Mouse (Mus musculus) neural tube, embryonic 15.5 days (tissue): Measurements from ENCODE around the gene Olfr970. TPM values are rescaled to one million over a fixed set of nuclear protein-coding genes. Genes with fewer than 3 reads are reported as not detected.
"Not testable (repeated sequence)": the region's sequence is repeated elsewhere in the genome, so short reads cannot be mapped to it uniquely, and the experiment has no call there.

ENCODE experiments used
- ATAC-seq: fragments of 200-750 bp; cut with Nextera tagmentation; 2 replicates; pipeline ENCODE4 v1.8.0; 2017; ENCODE audit warnings: mild to moderate bottlenecking, moderate TSS enrichment, moderate library complexity; ENCODE audit not compliant: low FRiP score
- H3K27ac ChIP-seq: fragments of 300-500 bp; sonication (generic); replicated peaks from 2 replicates; pipeline ENCODE4 v1.5.1; 2015; ENCODE audit warnings: mild to moderate bottlenecking, inconsistent platforms
- H3K27me3 ChIP-seq: fragments of 300-500 bp; sonication (generic); replicated peaks from 2 replicates; pipeline ENCODE4 v1.6.1; 2015; ENCODE audit warnings: inconsistent platforms
- H3K36me3 ChIP-seq: fragments of 300-500 bp; sonication (generic); 2 replicates; pipeline ENCODE4 v1.6.1; 2015; ENCODE audit warnings: inconsistent platforms
- H3K4me1 ChIP-seq: fragments of 300-500 bp; sonication (generic); 2 replicates; pipeline ENCODE4 v1.6.1; 2015; ENCODE audit warnings: inconsistent platforms
- H3K4me2 ChIP-seq: fragments of 300-500 bp; sonication (generic); 2 replicates; pipeline ENCODE4 v1.6.1; 2015; ENCODE audit warnings: inconsistent platforms, mild to moderate bottlenecking, moderate library complexity
- H3K4me3 ChIP-seq: fragments of 300-500 bp; sonication (generic); replicated peaks from 2 replicates; pipeline ENCODE4 v1.5.1; 2015; ENCODE audit warnings: mild to moderate bottlenecking, inconsistent platforms
- H3K9ac ChIP-seq: fragments of 300-500 bp; sonication (generic); replicated peaks from 2 replicates; pipeline ENCODE4 v1.6.1; 2015; ENCODE audit warnings: mild to moderate bottlenecking, inconsistent platforms
- H3K9me3 ChIP-seq: fragments of 300-500 bp; sonication (generic); replicated peaks from 2 replicates; pipeline ENCODE4 v1.6.1; 2016; ENCODE audit warnings: inconsistent platforms
- WGBS: fragments of 180-500 bp; shearing (Covaris S2); methylation state at CpG from one replicate; pipeline ENCODE4 v1.1.7; 2015; ENCODE audit warnings: mixed read lengths; 5-methylcytosine and 5-hydroxymethylcytosine counted together
- polyA plus RNA-seq: library from polyadenylated mRNA; unstranded; fragments of >200 nt; fragmentation: Nextera tagmentation; extraction: Ambion mirVana; gene quantifications from 2 replicates; pipeline ENCODE4 v1.2.1, GENCODE M21; 2015

Gene Olfr970
- not detected in 2 replicates for polyA plus RNA-seq

- no peaks in the 10 kb centered on the region for H3K9me3 ChIP-seq
- H3K4me3 ChIP-seq = no peak within 1 kb of the TSS
- ATAC-seq = no peak
- no peak within 1 kb of the TSS for H3K9ac ChIP-seq
- no peaks in the 10 kb centered on the region for H3K4me1 ChIP-seq
- no peaks in the 10 kb centered on the region for H3K27me3 ChIP-seq
- no peak within 1 kb of the TSS for H3K4me2 ChIP-seq
- H3K36me3 ChIP-seq = no peaks in the 10 kb centered on the region
- H3K27ac ChIP-seq = no peak within 1 kb of the TSS
- WGBS = 72% methylated on average over 4 of the region's 4 CpGs
These were observed at the start of gene Olfr970 for GRCm38 (mm10) chr9:39808560-39808959. Gene Olfr970 (plus strand): TSS chr9:39808860.

- WGBS = 82% methylated on average over 1 of the region's 1 CpGs
- Histone ChIP-seq H3K9me3 (no peaks in the 10 kb centered on the region), H3K4me2 (no peak within 1 kb of the TSS), H3K27ac (no peak within 1 kb of the TSS), H3K4me3 (no peak within 1 kb of the TSS), H3K4me1 (no peaks in the 10 kb centered on the region), H3K9ac (no peak within 1 kb of the TSS), H3K36me3 (no peaks in the 10 kb centered on the region), H3K27me3 (no peaks in the 10 kb centered on the region)
- no peak for ATAC-seq
These were observed 25.5 kb upstream of the Olfr970 start, which contains the start of gene Olfr968 for GRCm38 (mm10) chr9:39783153-39783552. Gene Olfr968 (minus strand): TSS chr9:39783253.

DNA sequence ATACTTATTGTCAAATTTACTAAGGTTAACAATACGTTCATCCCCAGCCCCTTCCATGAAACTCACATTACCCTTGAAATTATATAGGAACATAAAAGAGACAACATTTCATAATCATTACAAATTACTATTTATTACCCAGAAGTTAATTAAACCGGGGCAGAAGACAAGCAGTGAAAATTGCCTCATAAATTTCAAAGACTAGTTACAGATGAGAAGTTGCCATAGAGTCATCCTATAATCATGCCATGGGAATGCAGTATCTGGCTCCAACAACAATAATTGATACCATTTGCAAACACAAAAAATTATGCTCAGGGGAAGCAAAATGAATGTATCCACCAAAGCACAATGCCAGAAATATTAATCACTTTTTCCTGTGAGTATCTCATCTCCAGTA, 18.1 kb upstream of the Olfr970 start, which contains the start of gene Olfr969:
Olfr969 (plus strand) TSS at position 388 of the 400 bp plus-strand sequence.
- 48% methylated on average over 2 of the region's 2 CpGs for WGBS
- H3K4me2 ChIP-seq = no peak within 1 kb of the TSS
- no peak within 1 kb of the TSS for H3K9ac ChIP-seq
- H3K27ac ChIP-seq = no peak within 1 kb of the TSS
- no peaks in the 10 kb centered on the region for H3K27me3 ChIP-seq
- H3K9me3 ChIP-seq = no peaks in the 10 kb centered on the region
- H3K4me1 ChIP-seq = no peaks in the 10 kb centered on the region
- ATAC-seq = peak; percentile 65; the same call in 1 of the 2 replicates
- H3K4me3 ChIP-seq = no peak within 1 kb of the TSS
- no peaks in the 10 kb centered on the region for H3K36me3 ChIP-seq

- WGBS = 84% methylated on average over 2 of the region's 2 CpGs
- H3K27ac ChIP-seq, H3K4me2 ChIP-seq, H3K4me1 ChIP-seq, H3K27me3 ChIP-seq, ATAC-seq, H3K36me3 ChIP-seq, H3K4me3 ChIP-seq, H3K9ac ChIP-seq, H3K9me3 ChIP-seq: not testable (repeated sequence)
These were observed 27.9 kb downstream of the Olfr970 start, which contains the start of gene Olfr971 for GRCm38 (mm10) chr9:39836576-39836975. Gene Olfr971 (plus strand): TSS chr9:39836876.

DNA sequence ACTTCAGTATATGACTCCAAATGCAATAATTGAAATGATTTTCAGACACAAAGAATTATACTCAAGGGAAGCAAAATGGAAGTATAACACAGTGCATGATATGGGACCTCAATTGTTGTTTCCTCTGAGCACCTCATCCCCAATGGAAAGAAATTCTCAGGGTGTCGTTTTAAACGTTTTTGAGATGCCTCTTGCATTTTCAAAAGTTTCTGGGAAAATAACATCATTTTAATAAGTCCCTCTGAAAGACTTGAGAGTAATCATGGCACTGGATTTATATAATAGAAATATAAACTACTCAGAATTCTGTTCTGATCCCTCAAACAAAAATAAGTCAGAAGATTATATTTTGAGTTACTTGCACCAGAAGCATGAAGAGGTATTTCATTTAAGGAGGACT, 57.5 kb downstream of the Olfr970 start, which contains the start of gene Olfr972:
Olfr972 (plus strand) TSS at position 301 of the 400 bp plus-strand sequence.
- no peak within 1 kb of the TSS for H3K9ac ChIP-seq
- no peak for ATAC-seq
- no peaks in the 10 kb centered on the region for H3K36me3 ChIP-seq
- no peak within 1 kb of the TSS for H3K4me3 ChIP-seq
- 80% methylated on average over 2 of the region's 2 CpGs for WGBS
- H3K4me2 ChIP-seq = no peak within 1 kb of the TSS
- H3K4me1 ChIP-seq = no peaks in the 10 kb centered on the region
- no peaks in the 10 kb centered on the region for H3K27me3 ChIP-seq
- no peaks in the 10 kb centered on the region for H3K9me3 ChIP-seq
- no peak within 1 kb of the TSS for H3K27ac ChIP-seq

Other genes with a start within 250 kb of the Olfr970 start
- gene Olfr959, start 233.3 kb upstream of the Olfr970 start, polyA plus RNA-seq = 0.05 TPM in 1 of 2 replicates, not detected in the other
- 169 and 187 TPM in 2 replicates for gene AW551984, start 204.5 kb upstream of the Olfr970 start, polyA plus RNA-seq
- gene Olfr148, start 198.2 kb upstream of the Olfr970 start, polyA plus RNA-seq = not detected in 2 replicates
- gene Olfr960, start 187.5 kb upstream of the Olfr970 start, polyA plus RNA-seq = not detected in 2 replicates
- not detected in 2 replicates for gene Olfr961, start 163.8 kb upstream of the Olfr970 start, polyA plus RNA-seq
- not detected in 2 replicates for gene Olfr963, start 141.7 kb upstream of the Olfr970 start, polyA plus RNA-seq
- not detected in 2 replicates for gene Olfr149, start 101.7 kb upstream of the Olfr970 start, polyA plus RNA-seq
- gene Olfr965, start 97.5 kb upstream of the Olfr970 start, polyA plus RNA-seq = not detected in 2 replicates
- gene Olfr150, start 77.9 kb upstream of the Olfr970 start, polyA plus RNA-seq = not detected in 2 replicates
- gene Olfr967, start 62.6 kb upstream of the Olfr970 start, polyA plus RNA-seq = not detected in 2 replicates
- not detected in 2 replicates for gene Olfr968, start 25.6 kb upstream of the Olfr970 start, polyA plus RNA-seq
- not detected in 2 replicates for gene Olfr969, start 17.9 kb upstream of the Olfr970 start, polyA plus RNA-seq
- not detected in 2 replicates for gene Olfr971, start 28.0 kb downstream of the Olfr970 start, polyA plus RNA-seq
- not detected in 2 replicates for gene Olfr972, start 57.6 kb downstream of the Olfr970 start, polyA plus RNA-seq
- not detected in 2 replicates for gene Olfr229, start 98.5 kb downstream of the Olfr970 start, polyA plus RNA-seq
- gene Olfr974, start 128.6 kb downstream of the Olfr970 start, polyA plus RNA-seq = not detected in 2 replicates
- gene Olfr975, start 143.2 kb downstream of the Olfr970 start, polyA plus RNA-seq = not detected in 2 replicates
- not detected in 2 replicates for gene Olfr976, start 152.3 kb downstream of the Olfr970 start, polyA plus RNA-seq
- not detected in 2 replicates for gene Olfr978, start 183.3 kb downstream of the Olfr970 start, polyA plus RNA-seq
- gene Olfr979, start 194.6 kb downstream of the Olfr970 start, polyA plus RNA-seq = not detected in 2 replicates
- gene Olfr980, start 200.7 kb downstream of the Olfr970 start, polyA plus RNA-seq = not detected in 2 replicates
- not detected in 2 replicates for gene Olfr981, start 212.6 kb downstream of the Olfr970 start, polyA plus RNA-seq